Mouse (Mus musculus) layer of hippocampus, adult 8-10 months (tissue): ENCODE results near the gene Henmt1. TPM values are rescaled to one million over a fixed set of nuclear protein-coding genes. Genes with fewer than 3 reads are reported as not detected.

Experiments used
- DNase-seq, 2 experiments: peaks; one replicate each; pipeline ENCODE4 v3.0.0; 2022; ENCODE audit warnings: low spot score in 2 of 2
- total RNA-seq, 4 experiments: library from RNA; stranded (reverse); gene quantifications; 2 replicates each; pipeline ENCODE4 v1.2.4; 2022

Gene Henmt1
- total RNA-seq, 4 experiments from 2014 or later = 2.4 to 4.3 (median 3.0) TPM

GRCm38 (mm10) chr3:108940001-108940633 lies 444 bp downstream of the Henmt1 start, which contains the start of gene Gm9857:
Gene Gm9857, minus strand, starts transcription at chr3:108940445.
- DNase-seq = no peak

GRCm38 (mm10) chr3:108940996-108941395 lies 1.3 kb downstream of the Henmt1 start:
- no peak for DNase-seq

GRCm38 (mm10) chr3:108957976-108958375 lies 18.3 kb downstream of the Henmt1 start:
- DNase-seq = no peak

GRCm38 (mm10) chr3:108959680-108960295 lies 20.1 kb downstream of the Henmt1 start:
- DNase-seq = no peak

- peak in 1 of 2 experiments; percentile 20 for DNase-seq
These were observed 21.6 kb downstream of the Henmt1 start for GRCm38 (mm10) chr3:108961226-108961625.

- no peak for DNase-seq
These were observed 22.0 kb downstream of the Henmt1 start for GRCm38 (mm10) chr3:108961655-108962054.

- no peak for DNase-seq
These were observed 23.6 kb downstream of the Henmt1 start for GRCm38 (mm10) chr3:108963278-108963677.

- DNase-seq = no peak
These were observed 24.1 kb downstream of the Henmt1 start for GRCm38 (mm10) chr3:108963776-108964175.

GRCm38 (mm10) chr3:108964361-108965044 lies 24.8 kb downstream of the Henmt1 start:
- no peak for DNase-seq

- no peak for DNase-seq
These were observed 26.4 kb downstream of the Henmt1 start for GRCm38 (mm10) chr3:108966051-108966450.

- no peak for DNase-seq
These were observed 34.4 kb downstream of the Henmt1 start for GRCm38 (mm10) chr3:108973980-108974660.

GRCm38 (mm10) chr3:108974920-108975485 lies 35.3 kb downstream of the Henmt1 start:
- no peak for DNase-seq

GRCm38 (mm10) chr3:108977340-108978030 lies 37.8 kb downstream of the Henmt1 start:
- no peak for DNase-seq

GRCm38 (mm10) chr3:108981946-108982345 lies 42.3 kb downstream of the Henmt1 start:
- DNase-seq = no peak

GRCm38 (mm10) chr3:108983989-108984388 lies 44.3 kb downstream of the Henmt1 start:
- DNase-seq = no peak

- no peak for DNase-seq
These were observed 46.9 kb downstream of the Henmt1 start for GRCm38 (mm10) chr3:108986534-108986933.

- DNase-seq = no peak
These were observed 47.5 kb downstream of the Henmt1 start for GRCm38 (mm10) chr3:108987009-108987659.

- DNase-seq = no peak
These were observed 50.4 kb downstream of the Henmt1 start for GRCm38 (mm10) chr3:108989971-108990548.

- DNase-seq = no peak
These were observed 54.8 kb downstream of the Henmt1 start for GRCm38 (mm10) chr3:108994477-108994876.

GRCm38 (mm10) chr3:108995379-108995778 lies 55.7 kb downstream of the Henmt1 start:
- DNase-seq = no peak
